In the genomic region with DNA sequence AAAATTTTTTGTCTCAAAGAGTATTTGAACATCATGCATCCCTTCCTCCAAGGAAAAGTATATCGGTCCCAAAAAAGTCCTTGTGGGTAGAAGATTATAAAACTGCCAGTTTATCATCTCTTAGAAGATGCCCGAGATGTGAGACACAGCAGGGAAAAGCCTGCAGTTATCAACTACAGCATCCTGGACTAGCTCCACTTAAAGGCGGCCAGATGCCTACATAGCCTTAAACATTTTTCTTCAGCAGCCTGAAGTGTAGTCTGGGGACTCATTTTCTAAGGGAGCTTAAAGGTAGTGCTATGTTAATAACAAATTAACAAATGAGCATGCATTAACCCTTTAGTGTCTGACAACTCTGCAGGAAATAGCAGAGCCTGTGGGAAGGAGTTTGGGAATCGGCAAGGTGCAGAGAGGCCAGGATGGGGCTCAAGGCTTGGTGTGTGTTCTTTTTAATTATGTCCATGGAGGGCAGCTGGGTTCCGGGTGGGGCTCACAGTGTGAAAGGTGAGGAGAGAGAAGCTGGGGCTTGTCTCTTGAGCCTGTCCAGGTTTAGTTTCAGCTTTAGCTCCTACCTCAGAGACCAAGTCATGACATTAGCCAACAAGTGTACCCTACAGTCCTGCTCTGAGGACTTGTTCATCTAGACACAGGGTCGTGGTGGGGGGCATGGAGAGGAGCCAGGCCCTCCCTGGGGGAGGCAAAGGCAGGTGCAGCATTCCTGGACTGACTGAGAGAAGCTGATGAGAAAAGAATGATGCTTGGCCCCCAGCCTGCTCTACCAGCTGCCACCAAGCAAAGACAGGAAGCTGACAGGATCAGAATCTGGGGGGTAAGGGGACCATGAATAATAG, we compare ENCODE assay signal across 11 mouse cellular contexts.
"Had no signal": no experiment of that assay in that cellular context is flagged by ENCODE, and none has a peak within 500 bp of the region (broad histone marks: within the 10 kb centered on the region; RNA-seq: fewer than 3 reads in every experiment).

No protein-coding gene starts in this region.

- H3K27ac ChIP-seq: kidney, postnatal 0 days; liver, embryonic 15.5 days; midbrain, embryonic 15.5 days; neural tube, embryonic 13.5 days had no signal

- H3K9me3 ChIP-seq: liver, embryonic 15.5 days; midbrain, embryonic 15.5 days; neural tube, embryonic 13.5 days had no signal

- H3K4me2 ChIP-seq: liver, embryonic 15.5 days; midbrain, embryonic 15.5 days; neural tube, embryonic 13.5 days had no signal

- H3K4me1 ChIP-seq: liver, embryonic 15.5 days had no signal

- DNase-seq: kidney, adult 9 months; kidney, postnatal 36 days; lung, adult 2 months; lung, postnatal 36 days; right cerebral cortex, postnatal 14 days; thymus, postnatal 4 days had no signal

- ATAC-seq: lung, postnatal 0 days; midbrain, embryonic 15.5 days had no signal

- H3K27me3 ChIP-seq: liver, embryonic 15.5 days; midbrain, embryonic 15.5 days; neural tube, embryonic 13.5 days had no signal

- H3K36me3 ChIP-seq: liver, embryonic 15.5 days; midbrain, embryonic 15.5 days; neural tube, embryonic 13.5 days had no signal

- H3K4me3 ChIP-seq: liver, embryonic 15.5 days; midbrain, embryonic 15.5 days; neural tube, embryonic 13.5 days had no signal

- H3K9ac ChIP-seq: liver, embryonic 15.5 days; midbrain, embryonic 15.5 days; neural tube, embryonic 13.5 days had no signal
